10 mouse cellular contexts compared by ENCODE assay signal in genomic region chr17:73723885-73724682, GRCm38 (mm10). TPM values are rescaled to one million over a fixed set of nuclear protein-coding genes. Genes with fewer than 3 reads are reported as not detected.
DNase-seq lines count a peak whose midpoint lies in the region; ATAC-seq and TF ChIP-seq lines count a peak whose summit lies in the region.
"Had no signal": no experiment of that assay in that cellular context is flagged by ENCODE, and none has a peak within 500 bp of the region (broad histone marks: within the 10 kb centered on the region; RNA-seq: fewer than 3 reads in every experiment).

No protein-coding gene starts in this region.

- H3K4me3 ChIP-seq in lung, embryonic 16.5 days (ENCODE audit: low read length) = no peak overlapping the region
- no peak overlapping the region for H3K4me3 ChIP-seq in lung, adult 2 months (replicated peaks; ENCODE audit: extremely low read depth, low read depth, low read length)

- H3K36me3 ChIP-seq in lung, embryonic 16.5 days (ENCODE audit: control insufficient read depth, insufficient read depth, low read length) = no peaks in the 10 kb centered on the region

- DNase-seq in gastrocnemius, adult 18-20 months (ENCODE audit: low spot score) = peak; percentile 9
- DNase-seq in gastrocnemius, postnatal 25 days = no peak
- no peak for DNase-seq in lung, adult 2 months
- peak; percentile 41 for DNase-seq in induced T-regulatory cell, adult 2 months (ENCODE audit: low read depth)
- peak; percentile 3 to 12 for DNase-seq in thymus, postnatal 36 days
- no peak for DNase-seq in ovary, postnatal 10 days (ENCODE audit: low spot score)
- no peak for DNase-seq in spleen, postnatal 4 days (ENCODE audit: low spot score in 2 of 2)
- DNase-seq: right cerebral cortex, postnatal 14 days had no signal

- H3K27me3 ChIP-seq in lung, embryonic 16.5 days (ENCODE audit: control insufficient read depth, insufficient read depth, low read depth, low read length) = no peaks in the 10 kb centered on the region

- ATAC-seq in lung, embryonic 16.5 days (ENCODE audit: low read depth) = peak; percentile 75; the same call in 1 of the 2 replicates
- ATAC-seq: hindbrain, embryonic 16.5 days had no signal

- WGBS in lung, embryonic 16.5 days = 49% methylated on average over 8 of the region's 8 CpGs
- WGBS in lung, adult 2 months = 44% methylated on average over 8 of the region's 8 CpGs

- H3K9me3 ChIP-seq in lung, embryonic 16.5 days (ENCODE audit: control insufficient read depth, low read length) = no peaks in the 10 kb centered on the region

- H3K4me1 ChIP-seq in lung, embryonic 16.5 days (replicated peaks; ENCODE audit: control insufficient read depth, insufficient read depth, low read length) = no peaks in the 10 kb centered on the region
- H3K4me1 ChIP-seq in lung, adult 2 months (ENCODE audit: control insufficient read depth, insufficient read depth, low read length) = no peaks in the 10 kb centered on the region

- H3K27ac ChIP-seq in lung, embryonic 16.5 days (ENCODE audit: low read length) = no peak overlapping the region

- H3K9ac ChIP-seq in lung, embryonic 16.5 days (ENCODE audit: low read length) = no peak overlapping the region

- no peak for TF ChIP-seq CTCF in lung, adult 2 months (IDR thresholded peaks at IDR 0.05; ENCODE audit: insufficient read depth, low read length)

- no peak for TF ChIP-seq POLR2A in lung, adult 2 months (IDR thresholded peaks at IDR 0.05; ENCODE audit: borderline replicate concordance, extremely low read depth, low read depth, low read length)

- no peak overlapping the region for H3K4me2 ChIP-seq in lung, embryonic 16.5 days (ENCODE audit: low read depth, low read length)

RNA-seq across cellular contexts. Expression of gene Galnt14, which starts 13.8 kb away (rescaled TPM):
- total RNA-seq in gastrocnemius, adult 18-20 months (2021) = not detected
- total RNA-seq in gastrocnemius, postnatal 25 days (2021) = not detected
- 0.10 and 0.33 TPM in 2 replicates for polyA plus RNA-seq in lung, embryonic 16.5 days (2015; fragmentation: Nextera tagmentation; extraction: Ambion mirVana)
- 0.08 TPM in 1 of 2 replicates, not detected in the other for polyA plus RNA-seq in lung, adult 2 months (2012; rRNA removed)

Comparison
In these comparisons a context has a peak if more than half of its experiments do, and no peak if none do; other contexts are left out.
1. DNase-seq: peak in gastrocnemius, adult 18-20 months (single experiment), induced T-regulatory cell, adult 2 months (single experiment) and thymus, postnatal 36 days (2 of 2); none in gastrocnemius, postnatal 25 days (single experiment), lung, adult 2 months (single experiment), ovary, postnatal 10 days (single experiment) and spleen, postnatal 4 days (0 of 2).